Mouse (Mus musculus): ENCODE data around the gene Msantd1.

DNA sequence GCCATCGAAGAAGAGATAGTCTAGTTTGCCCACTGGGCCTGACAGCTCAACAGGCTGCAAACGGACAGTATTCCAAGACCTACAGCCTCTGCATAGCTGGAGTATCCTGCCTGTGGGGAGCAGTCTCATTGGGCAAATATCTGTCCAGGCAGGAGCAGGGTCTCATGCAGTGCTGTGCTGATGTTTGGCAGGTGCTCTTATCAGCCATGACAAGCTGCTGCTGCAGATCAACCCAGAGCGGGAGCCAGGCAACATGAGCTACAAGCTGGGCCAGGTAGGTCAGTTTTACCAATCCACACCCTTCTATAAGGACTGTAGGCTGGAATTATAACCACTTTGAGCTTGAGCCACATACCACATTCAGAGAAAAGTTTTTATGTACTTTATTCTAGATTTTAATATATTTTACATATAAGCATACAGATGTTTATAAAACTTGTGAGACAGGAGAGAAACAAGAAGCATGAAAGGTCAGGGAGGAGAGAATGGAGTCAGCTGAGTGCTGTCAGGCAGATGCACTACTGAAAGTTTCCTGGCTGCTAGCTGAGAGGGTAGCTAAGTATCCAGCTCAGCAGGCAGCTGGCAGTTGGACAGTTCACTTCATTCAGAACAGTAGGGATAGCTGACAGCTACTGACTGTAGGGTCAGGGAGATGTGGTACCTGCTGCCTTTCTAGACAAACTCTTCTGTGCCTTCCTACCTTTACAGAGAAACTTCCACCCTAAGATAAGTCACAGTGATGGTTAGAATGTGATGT lies 10.9 kb upstream of the Msantd1 start:
- TF ChIP-seq CTCF (IDR thresholded peaks at IDR 0.05; ENCODE audit: insufficient read depth, low read depth, low read length) (no peak), POLR2A (IDR thresholded peaks at IDR 0.05; ENCODE audit: insufficient read depth, low read depth, low read length) (no peak)

Data from olfactory bulb, adult 2 months (tissue).